In genomic region chr3:15332063-15332462, GRCm38 (mm10) we compare ENCODE assay signal across 18 mouse cellular contexts. TPM values are rescaled to one million over a fixed set of nuclear protein-coding genes. Genes with fewer than 3 reads are reported as not detected.
"Had no signal": no experiment of that assay in that cellular context is flagged by ENCODE, and none has a peak within 500 bp of the region (broad histone marks: within the 10 kb centered on the region; RNA-seq: fewer than 3 reads in every experiment).

Gene Gm9733, minus strand, starts transcription at chr3:15332302.

- H3K4me1 ChIP-seq: limb, embryonic 15.5 days; midbrain, embryonic 12.5 days had no signal

- H3K9ac ChIP-seq: limb, embryonic 15.5 days; midbrain, embryonic 12.5 days had no signal

- H3K27me3 ChIP-seq: limb, embryonic 15.5 days; midbrain, embryonic 12.5 days had no signal

- H3K4me2 ChIP-seq: limb, embryonic 15.5 days; midbrain, embryonic 12.5 days had no signal

- H3K4me3 ChIP-seq: limb, embryonic 15.5 days; midbrain, embryonic 12.5 days had no signal

- DNase-seq: kidney, adult 8-10 months; kidney, postnatal 36 days; layer of hippocampus, adult 9-11 months; layer of hippocampus, postnatal 36 days; lung, postnatal 10 days; lung, postnatal 4 days; right cerebral cortex, postnatal 4 days had no signal

- ATAC-seq: intestine, postnatal 0 days; midbrain, embryonic 16.5 days had no signal

- H3K9me3 ChIP-seq: limb, embryonic 15.5 days had no signal

- H3K36me3 ChIP-seq: limb, embryonic 15.5 days; midbrain, embryonic 12.5 days had no signal

- H3K27ac ChIP-seq: kidney, postnatal 0 days; limb, embryonic 15.5 days; midbrain, embryonic 12.5 days had no signal

RNA-seq across cellular contexts. Expression of gene Gm9733, which starts in this region (rescaled TPM):
- total RNA-seq: layer of hippocampus, adult 18-20 months; layer of hippocampus, postnatal 36 days; left cerebral cortex, adult 8-10 months; left cerebral cortex, postnatal 25 days; megakaryocyte-erythroid progenitor cell, adult 5-6 weeks had no signal
- polyA plus RNA-seq: intestine, postnatal 0 days; limb, embryonic 11.5 days; limb, embryonic 15.5 days; midbrain, embryonic 12.5 days; midbrain, embryonic 16.5 days; neural tube, embryonic 14.5 days had no signal
